Mouse (Mus musculus) CH12.LX (cell line): ENCODE results near the gene Bri3bp.

Source experiments
- CHD2 ChIP-seq: IDR thresholded peaks from 2 replicates; pipeline ENCODE4 v1.6.1; 2011; ENCODE audit warnings: low read length, improper control_type of control experiment
- CTCF ChIP-seq, 2 experiments: IDR thresholded peaks in 1 of 2; conservative IDR thresholded peaks in 1 of 2; 2 replicates each; pipeline ENCODE4 v1.5.1; 2011 to 2012; ENCODE audit warnings: low read depth in 2 of 2, low read length in 2 of 2, improper control_type of control experiment in 1 of 2, inconsistent platforms in 1 of 2, mild to moderate bottlenecking in 1 of 2, moderate library complexity in 1 of 2
- E2F4 ChIP-seq: IDR thresholded peaks from 2 replicates; pipeline ENCODE4 v1.6.1; 2011; ENCODE audit warnings: low read depth, low read length, improper control_type of control experiment; ENCODE audit not compliant: insufficient replicate concordance
- ETS1 ChIP-seq: conservative IDR thresholded peaks from 2 replicates; pipeline ENCODE4 v1.6.1; 2012; ENCODE audit warnings: low read depth, mild to moderate bottlenecking, inconsistent platforms, low read length, improper control_type of control experiment, moderate library complexity
- GABPA ChIP-seq: IDR thresholded peaks from 2 replicates; pipeline ENCODE4 v1.6.1; 2012; ENCODE audit warnings: low read depth, low read length, improper control_type of control experiment, inconsistent platforms; ENCODE audit not compliant: insufficient replicate concordance
- MYC ChIP-seq: IDR thresholded peaks from 2 replicates; pipeline ENCODE4 v1.6.1; 2011; ENCODE audit warnings: low read depth, mild to moderate bottlenecking, improper control_type of control experiment, low read length
- POLR2A ChIP-seq: IDR thresholded peaks from 2 replicates; pipeline ENCODE4 v1.6.1; 2011; ENCODE audit warnings: low read depth, mild to moderate bottlenecking, improper control_type of control experiment, low read length
- USF1 ChIP-seq: IDR thresholded peaks from 2 replicates; pipeline ENCODE4 v1.6.1; 2014; ENCODE audit warnings: low read depth, mild to moderate bottlenecking, inconsistent platforms, low read length, improper control_type of control experiment
- ZC3H11A ChIP-seq: IDR thresholded peaks from 2 replicates; pipeline ENCODE4 v1.6.1; 2012; ENCODE audit warnings: low read depth, mild to moderate bottlenecking, inconsistent platforms, low read length, improper control_type of control experiment

DNA sequence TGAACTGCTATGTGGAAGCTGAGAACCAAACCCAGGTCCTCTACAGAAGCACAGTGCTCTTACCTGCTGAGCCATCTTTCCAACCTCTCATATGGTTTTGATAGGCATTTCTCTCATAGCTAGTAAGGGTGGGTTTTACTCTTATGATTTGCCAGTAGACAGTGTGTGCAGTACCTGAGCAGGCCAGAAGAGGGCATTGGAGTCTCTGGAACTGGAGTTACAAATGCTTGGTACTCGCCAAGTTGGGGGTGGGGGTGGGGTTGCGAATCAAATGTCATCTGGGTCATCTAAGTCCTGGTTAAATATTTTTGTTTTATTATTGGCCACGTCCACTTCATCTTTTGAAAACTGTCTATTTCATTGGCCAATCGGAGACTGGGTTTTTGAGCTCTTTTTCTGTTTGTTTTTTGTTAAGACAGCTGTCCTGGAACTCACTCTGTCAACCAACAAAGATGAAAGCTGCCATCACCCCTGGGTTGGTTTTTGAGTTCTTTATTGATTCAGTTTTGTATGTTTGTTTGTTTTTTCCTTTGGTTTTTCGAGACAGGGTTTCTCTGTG lies 29.3 kb upstream of the Bri3bp start:
- TF ChIP-seq ETS1: no peak
- TF ChIP-seq CTCF (conservative IDR thresholded peaks at IDR 0.05 in 1 of 2, IDR thresholded peaks at IDR 0.05 in 1 of 2; ENCODE audit: low read depth in 2 of 2, low read length in 2 of 2): peak; percentile 62 to 69; a peak in 3 of 4 replicates
- 0 out of 2 replicates have a peak, but pooled peaks have one; percentile 34 for TF ChIP-seq MYC
- TF ChIP-seq ZC3H11A: no peak; the same call in 1 of the 2 replicates
- no peak for TF ChIP-seq GABPA
- no peak for TF ChIP-seq E2F4
- no peak; the same call in 1 of the 2 replicates for TF ChIP-seq POLR2A
- TF ChIP-seq CHD2: peak; percentile 35; the same call in 1 of the 2 replicates
- TF ChIP-seq USF1: no peak
